Mouse (Mus musculus) adipocyte (in vitro differentiated cells): Measurements from ENCODE around the gene Tmem235.

Source experiments
- DNase-seq: peaks from one replicate; pipeline ENCODE4 v3.0.0-alpha.2; 2016; ENCODE audit warnings: low spot score

Gene Tmem235

DNA sequence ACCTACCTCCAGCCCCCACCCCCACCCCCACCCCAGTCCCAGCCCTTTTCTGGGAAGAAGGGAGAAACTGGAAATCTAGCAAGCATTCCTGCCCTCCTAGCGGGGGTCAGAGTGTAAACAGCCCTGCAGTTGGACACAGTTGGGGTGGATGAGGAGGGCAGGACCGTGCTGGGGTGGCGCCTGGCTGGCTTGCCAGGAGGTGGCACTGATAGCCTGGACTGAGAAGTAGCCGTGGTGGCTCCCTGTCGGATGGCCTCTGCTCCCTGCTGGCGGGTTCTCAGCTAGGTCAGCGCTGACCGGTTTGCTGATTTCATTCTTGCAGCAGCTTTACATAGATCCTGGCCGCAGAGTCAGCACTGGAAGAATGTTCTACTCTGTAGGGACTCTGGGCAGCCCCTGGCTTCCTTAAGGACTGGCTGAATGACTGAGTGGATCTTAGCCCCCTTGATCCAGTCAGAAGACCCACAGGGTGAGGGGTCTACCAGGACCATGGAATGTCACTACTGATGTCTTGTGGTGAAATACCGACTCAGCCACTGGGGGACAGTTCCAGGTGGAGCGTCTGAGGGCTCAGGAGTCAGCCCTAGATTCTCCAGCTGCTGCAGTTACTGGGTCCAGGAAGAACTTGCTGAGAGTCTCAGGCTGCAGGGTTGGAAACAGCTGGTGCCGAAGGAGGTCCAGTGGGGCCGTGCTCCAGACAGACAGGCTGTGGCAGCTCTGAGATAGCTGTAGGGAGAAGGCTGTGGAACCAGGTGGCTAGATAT is 30.1 kb downstream of the Tmem235 start:
- peak; percentile 90 for DNase-seq

DNA sequence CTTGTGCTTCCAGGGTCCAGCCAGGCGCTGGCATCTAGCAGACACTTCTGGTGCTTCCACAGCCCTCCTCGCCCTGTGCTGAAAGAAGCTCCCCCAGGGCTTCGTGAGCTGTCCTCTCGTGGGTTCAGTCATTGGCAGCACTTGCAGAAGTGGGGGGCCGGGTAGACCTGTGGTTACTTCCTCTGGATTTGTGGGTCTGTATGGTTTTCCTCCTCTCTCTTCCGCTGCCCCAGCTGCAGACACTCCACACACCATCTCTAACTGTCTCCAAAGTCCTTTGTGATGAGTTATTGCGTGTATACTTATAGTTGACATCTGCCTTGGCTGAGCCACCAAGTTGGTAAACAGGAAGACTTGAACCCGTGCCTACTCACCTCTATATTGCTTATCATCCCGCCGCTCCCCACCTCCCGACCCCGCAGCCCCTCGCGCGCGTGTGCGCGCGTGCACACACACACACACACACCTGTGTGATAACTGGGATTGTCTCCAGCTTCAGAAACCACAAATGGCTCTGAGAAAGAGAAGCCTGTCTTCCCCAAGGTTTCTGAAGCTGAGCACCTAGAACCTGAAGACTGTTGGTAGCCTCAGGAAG is 31.1 kb downstream of the Tmem235 start:
- no peak for DNase-seq

DNA sequence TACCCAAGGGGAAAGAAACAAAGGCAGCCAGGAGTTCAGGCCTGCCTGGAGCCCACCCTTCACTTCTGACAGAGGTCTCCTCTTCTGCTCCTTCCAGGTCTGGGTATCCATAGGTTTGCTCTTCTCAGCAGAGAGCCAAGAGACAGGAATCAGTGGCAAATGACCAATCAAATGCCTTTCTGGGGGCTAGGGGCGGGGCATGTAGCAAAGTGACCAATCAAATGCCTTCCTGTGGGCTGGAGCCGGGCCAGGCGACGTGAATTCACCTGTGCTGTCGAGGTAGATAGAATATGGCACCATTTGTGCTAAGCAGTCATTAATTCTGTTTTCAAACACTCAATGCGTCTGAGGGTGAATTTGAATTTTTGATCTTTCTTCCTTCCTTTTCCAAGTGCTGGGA is 31.6 kb downstream of the Tmem235 start:
- no peak for DNase-seq

DNA sequence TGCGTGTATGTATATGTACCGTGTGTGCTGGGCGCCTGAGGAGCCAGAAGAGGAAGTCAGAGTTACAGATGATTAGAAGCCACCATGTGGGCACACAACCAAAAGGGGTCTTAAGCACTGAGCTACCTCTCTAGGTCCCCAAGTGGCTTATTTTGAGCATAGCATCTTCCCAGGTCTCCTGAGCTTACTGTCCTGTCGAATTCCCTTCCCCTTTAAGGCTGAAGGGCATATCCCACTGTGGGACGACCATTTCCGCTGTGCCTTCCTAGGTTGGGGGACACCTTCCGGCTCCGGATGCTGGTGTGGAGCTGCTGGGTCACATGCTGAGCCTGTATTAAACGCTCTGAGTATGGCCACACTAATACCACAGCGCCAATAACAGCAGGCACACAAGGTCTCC is 34.1 kb downstream of the Tmem235 start:
- no peak for DNase-seq

DNA sequence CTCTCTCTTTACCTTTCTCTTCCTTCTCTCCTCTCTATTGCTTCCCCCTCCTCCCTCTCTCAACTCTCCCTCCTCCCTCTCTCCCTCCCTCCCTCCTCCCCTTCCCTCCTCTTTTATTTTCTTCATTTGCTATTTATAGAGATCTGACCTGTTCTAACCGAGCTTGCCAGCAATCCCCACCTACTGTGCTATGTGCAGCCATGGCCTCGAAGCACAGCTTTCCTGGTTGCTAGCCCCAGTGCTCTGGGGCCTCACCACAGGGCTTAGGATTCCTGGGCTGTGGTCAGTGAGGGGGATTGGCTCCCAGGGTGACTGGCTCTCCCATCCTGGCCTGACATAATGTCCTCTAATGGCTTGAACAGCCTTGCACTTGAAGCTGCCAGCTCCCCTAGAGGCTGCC is 36.0 kb downstream of the Tmem235 start:
- DNase-seq, result no peak

DNA sequence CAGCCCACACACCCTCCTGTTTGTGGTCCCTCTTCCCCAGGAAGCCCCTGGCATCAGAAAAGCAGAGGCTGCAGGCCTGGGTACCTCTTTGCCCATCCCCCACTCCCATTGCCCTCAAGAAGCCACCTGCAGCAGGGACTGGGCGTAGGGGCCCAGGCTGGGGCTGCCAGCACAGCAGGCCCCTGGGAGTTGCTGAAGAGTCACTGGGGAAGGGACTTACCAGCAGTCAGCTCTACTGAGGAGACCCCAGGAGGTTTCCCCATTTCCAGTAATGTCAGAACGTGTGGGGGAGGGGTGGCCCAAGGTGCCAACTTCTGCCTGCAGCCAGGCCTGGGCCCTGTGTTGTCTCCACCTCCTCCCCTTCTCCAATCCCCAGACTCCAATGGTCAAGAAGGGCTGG is 41.7 kb downstream of the Tmem235 start:
- no peak for DNase-seq

DNA sequence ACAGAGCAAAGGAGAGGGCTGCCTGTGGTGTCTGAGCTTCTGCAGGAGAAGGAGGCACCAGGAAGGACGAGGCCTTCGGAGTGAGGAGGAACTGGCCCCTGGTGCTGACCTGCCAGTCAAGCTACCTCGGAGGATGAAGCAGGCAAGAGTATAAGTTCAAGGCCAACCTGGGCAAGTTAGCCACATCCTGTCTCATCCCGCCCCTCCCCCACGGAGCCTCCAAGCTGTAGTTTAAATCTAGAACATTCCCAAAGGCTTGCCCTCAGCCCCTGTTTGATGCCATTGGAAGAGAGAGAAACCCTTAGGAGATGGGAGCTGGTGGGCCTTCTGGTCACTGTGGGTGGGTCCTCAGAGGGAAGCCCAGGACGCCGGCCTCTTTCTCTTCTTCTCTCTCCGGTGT is 43.9 kb downstream of the Tmem235 start:
- no peak for DNase-seq

DNA sequence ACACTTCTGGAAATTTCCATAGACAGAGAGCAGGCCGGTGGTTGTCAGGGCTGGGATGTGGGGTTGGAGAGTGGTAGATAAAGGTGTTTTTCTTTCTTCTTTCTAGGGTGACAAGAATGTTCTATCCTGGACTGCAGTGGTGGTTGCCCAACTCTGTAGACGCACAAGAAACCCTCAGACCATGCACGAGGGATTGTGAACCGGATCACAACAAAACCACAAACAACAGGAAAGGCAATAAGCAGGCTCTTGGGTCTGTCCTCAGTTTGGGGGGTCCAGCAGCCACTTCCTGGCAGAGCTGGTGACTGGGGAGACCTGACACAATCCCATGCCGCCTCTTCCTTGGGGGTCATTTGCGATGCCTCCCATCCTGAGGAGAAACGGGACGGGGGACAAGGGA is 48.8 kb downstream of the Tmem235 start:
- DNase-seq, result no peak

DNA sequence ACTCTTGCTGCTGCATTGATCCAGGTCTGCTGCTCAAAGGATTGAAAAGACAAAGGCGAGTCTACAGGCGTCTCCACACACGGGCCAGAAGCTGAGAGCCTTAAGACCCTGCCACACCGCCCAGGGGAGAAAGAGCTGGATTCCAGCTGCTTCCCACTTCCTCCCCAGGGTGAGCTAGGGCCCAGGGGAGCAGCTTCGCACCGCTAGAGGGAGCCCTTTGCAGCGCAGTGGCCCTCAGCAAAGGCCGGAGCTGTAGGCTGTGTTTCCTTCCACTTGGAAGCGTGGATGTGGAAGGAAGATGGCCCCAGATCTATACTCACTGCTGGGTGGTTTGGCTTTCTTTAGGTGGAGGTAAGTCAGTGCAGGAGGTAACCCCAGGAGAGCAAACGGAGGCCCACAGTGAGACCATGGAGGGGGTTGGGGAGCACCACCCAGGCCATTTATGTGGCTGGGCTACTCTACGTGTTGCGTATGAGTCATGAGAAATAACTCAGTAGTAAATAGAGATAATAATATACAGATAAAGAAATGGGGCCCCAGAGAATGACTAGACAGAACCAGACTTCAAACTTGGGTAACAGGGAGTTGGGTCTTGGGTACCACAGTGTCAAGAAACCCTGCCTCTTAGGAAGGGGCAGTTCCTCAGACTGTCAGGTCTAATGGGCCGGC is 52.3 kb downstream of the Tmem235 start:
- peak; percentile 50 for DNase-seq

DNA sequence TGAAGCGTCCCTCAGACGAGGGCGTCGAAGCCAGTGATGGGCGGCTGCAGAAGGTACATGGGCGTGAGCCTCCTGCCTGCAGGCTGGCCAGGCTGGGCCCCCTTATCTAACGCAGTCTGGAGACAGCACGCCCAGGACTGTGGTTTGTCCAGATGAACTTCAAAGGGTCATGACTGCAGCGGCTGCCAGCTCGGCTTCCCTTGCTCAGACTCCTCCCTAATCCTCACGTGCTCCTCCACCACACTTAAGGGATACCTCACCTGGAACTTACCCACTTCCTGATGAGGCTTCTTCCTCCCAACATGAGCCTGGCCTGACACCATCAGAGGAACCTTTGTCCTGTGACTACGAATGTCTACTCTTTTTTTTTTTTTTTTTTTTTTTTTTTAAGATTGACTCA is 54.0 kb downstream of the Tmem235 start:
- DNase-seq, result no peak
